Mouse (Mus musculus) ES-E14 (cell line): Measurements from ENCODE around the gene Spin2f. TPM values are rescaled to one million over a fixed set of nuclear protein-coding genes. Genes with fewer than 3 reads are reported as not detected.
"Not testable (repeated sequence)": the region's sequence is repeated elsewhere in the genome, so short reads cannot be mapped to it uniquely, and the experiment has no call there.

Source experiments
- DNase-seq: peaks from one replicate; pipeline ENCODE4 v3.0.0-alpha.2; 2013; ENCODE audit warnings: low read depth, low spot score
- H3K27ac ChIP-seq: 2 replicates; pipeline ENCODE4 v1.5.1; 2012; ENCODE audit warnings: low read depth, mild to moderate bottlenecking, low read length, moderate library complexity, mixed read lengths; ENCODE audit not compliant: poor library complexity, insufficient read depth, severe bottlenecking
- H3K36me3 ChIP-seq: 2 replicates; pipeline ENCODE4 v1.6.1; 2012; ENCODE audit warnings: mild to moderate bottlenecking, low read length, moderate library complexity, mixed read lengths; ENCODE audit not compliant: control insufficient read depth, poor library complexity, insufficient read depth, severe bottlenecking
- H3K4me1 ChIP-seq, 2 experiments: fragments of 150-350 bp in 1 of 2; sonication (generic) in 1 of 2; 2 replicates each; pipeline ENCODE4 v1.6.1; 2012; ENCODE audit warnings: low read length in 2 of 2, mild to moderate bottlenecking in 1 of 2, mixed read lengths in 1 of 2; ENCODE audit not compliant: control insufficient read depth in 2 of 2, insufficient read depth in 2 of 2, poor library complexity in 1 of 2
- H3K4me3 ChIP-seq, 2 experiments: fragments of 150-350 bp in 1 of 2; sonication (generic) in 1 of 2; 2 replicates each; pipeline ENCODE4 v1.5.1; 2012; ENCODE audit warnings: low read length in 2 of 2, low read depth in 1 of 2, mild to moderate bottlenecking in 1 of 2, mixed read lengths in 1 of 2; ENCODE audit not compliant: insufficient read depth in 1 of 2, poor library complexity in 1 of 2, severe bottlenecking in 1 of 2
- H3K9ac ChIP-seq: 2 replicates; pipeline ENCODE4 v1.6.1; 2012; ENCODE audit warnings: low read depth, mild to moderate bottlenecking, low read length, mixed read lengths; ENCODE audit not compliant: poor library complexity, insufficient read depth, severe bottlenecking
- H3K9me3 ChIP-seq: fragments of 150-350 bp; sonication (generic); 2 replicates; pipeline ENCODE4 v1.6.1; 2012; ENCODE audit warnings: low read depth, mild to moderate bottlenecking, low read length; ENCODE audit not compliant: control insufficient read depth, insufficient read depth
- in situ Hi-C, 2 experiments: fragments of 600-800 bp; cut with MboI; formaldehyde crosslinking; loops; one replicate each; pipeline ENCODE4 v1.15.1; 2025; ENCODE audit warnings: low sequenced_read_pairs in 2 of 2, inconsistent platforms in 1 of 2; ENCODE audit not compliant: unreplicated experiment in 2 of 2
- total RNA-seq: library from RNA; depleted of rRNA; stranded (reverse); fragments of 300-350 nt; gene quantifications from 2 replicates; pipeline ENCODE4 v1.2.3, GENCODE M21; 2012; rRNA removed

Gene Spin2f
- not detected in 2 replicates for total RNA-seq

DNA sequence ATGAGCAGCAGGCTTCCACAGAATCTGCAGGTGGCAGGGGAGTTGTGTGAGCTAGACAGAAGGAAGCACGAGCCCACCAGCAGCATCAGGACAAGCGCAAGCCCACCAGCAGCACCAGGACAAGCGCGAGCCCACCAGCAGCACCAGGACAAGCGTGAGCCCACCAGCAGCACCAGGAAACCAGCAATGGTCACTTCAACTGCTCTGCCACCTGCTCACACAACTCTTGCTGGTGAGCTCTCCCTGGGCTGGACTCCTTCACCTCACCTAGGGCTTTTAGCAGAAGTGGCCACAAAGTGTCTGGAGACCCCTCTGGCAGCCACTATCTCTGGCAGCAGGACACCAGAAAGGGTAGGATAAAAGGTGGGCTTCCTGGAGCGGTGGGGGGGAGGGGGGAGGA is at the start of gene Spin2f:
Gene Spin2f, plus strand, starts transcription at position 301 of the 400 bp plus-strand sequence.
- H3K9ac ChIP-seq, DNase-seq, H3K36me3 ChIP-seq, H3K27ac ChIP-seq, H3K4me1 ChIP-seq, H3K9me3 ChIP-seq, in situ Hi-C loops, H3K4me3 ChIP-seq: not testable (repeated sequence)

DNA sequence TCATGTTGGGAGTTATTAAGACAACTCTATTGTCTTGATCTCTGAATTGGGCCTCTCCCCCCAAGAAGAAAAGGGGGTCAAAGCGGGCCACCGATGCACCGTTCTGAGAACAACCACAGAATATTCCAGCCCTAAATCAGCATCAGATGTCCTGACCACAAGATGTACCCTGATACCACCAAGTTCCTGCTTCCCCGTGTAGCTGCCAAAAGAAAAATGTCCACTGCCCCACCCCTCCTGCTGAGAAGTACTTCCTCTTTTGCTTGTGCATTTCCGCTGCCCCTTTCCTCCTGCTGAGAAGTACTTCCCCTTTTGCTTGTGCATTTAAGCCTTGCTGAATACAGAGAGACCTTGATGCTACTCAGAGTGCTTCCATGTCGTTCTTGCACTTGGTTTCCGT is 41.6 kb upstream of the Spin2f start:
- H3K9ac ChIP-seq, H3K27ac ChIP-seq, H3K4me3 ChIP-seq, H3K9me3 ChIP-seq, H3K4me1 ChIP-seq, H3K36me3 ChIP-seq, in situ Hi-C loops, DNase-seq: not testable (repeated sequence)

DNA sequence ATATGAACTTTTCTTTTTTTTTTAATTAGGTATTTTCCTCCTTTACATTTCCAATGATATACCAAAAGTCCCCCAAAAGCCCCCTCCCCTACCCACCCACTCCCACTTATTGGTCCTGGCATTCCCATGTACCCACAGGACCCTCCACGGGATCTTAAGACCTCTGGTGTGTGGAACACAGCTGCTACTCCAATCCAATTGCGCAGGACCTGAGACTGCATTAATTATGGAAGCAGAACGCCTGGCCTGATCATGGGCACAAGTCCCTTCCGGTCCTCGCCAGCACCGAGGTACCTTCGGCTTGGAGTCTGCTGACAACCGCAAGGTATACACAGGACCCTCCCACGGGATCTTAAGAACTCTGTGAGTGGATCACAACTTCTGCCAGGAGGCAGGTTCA is 30.2 kb upstream of the Spin2f start:
- DNase-seq, H3K36me3 ChIP-seq, H3K9ac ChIP-seq, in situ Hi-C loops, H3K27ac ChIP-seq, H3K4me1 ChIP-seq, H3K4me3 ChIP-seq: not testable (repeated sequence)
- peaks cover 14% of the 10 kb centered on the region for H3K9me3 ChIP-seq

DNA sequence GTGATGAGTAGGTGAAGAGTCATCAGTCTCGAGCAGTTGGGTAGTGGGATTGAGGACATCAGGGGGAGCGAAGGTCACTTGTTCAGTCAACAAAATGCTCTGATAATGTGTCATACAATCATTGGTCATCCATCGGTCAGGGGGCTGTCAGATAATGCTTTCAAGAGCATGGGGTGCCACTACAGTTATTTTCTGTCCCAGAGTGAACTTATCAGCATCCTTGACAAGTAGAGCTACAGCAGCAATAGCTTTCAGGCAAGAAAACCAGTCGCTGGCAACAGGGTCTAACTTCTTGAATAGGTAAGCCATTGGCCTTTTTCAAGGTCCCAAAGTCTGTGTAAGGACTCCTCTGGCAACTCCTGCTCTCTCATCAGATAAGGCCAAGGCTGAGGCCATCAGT is 18.6 kb upstream of the Spin2f start:
- H3K4me1 ChIP-seq, DNase-seq, H3K36me3 ChIP-seq, in situ Hi-C loops, H3K9me3 ChIP-seq, H3K9ac ChIP-seq, H3K27ac ChIP-seq, H3K4me3 ChIP-seq: not testable (repeated sequence)

DNA sequence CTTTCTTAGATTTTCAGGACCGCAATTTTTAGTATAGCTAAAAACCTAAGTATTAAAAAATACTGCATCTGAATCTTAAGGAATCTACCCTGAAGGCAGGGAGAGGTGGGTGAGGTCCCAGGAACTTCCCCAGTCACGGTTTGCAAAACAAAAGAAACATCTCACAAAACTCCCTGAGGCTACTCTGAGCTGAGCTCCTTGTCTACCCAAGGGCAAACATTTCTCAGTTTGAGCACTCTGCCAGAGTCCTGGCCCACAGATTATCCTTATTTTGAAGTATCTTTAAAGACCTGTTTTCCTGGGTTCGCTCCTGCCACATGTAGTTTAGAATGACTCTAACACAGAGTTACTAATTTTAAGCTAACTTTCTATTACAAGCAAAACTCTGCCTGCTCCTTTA is 11.9 kb upstream of the Spin2f start:
- H3K9me3 ChIP-seq, H3K4me3 ChIP-seq, H3K27ac ChIP-seq, H3K36me3 ChIP-seq, H3K9ac ChIP-seq, DNase-seq, H3K4me1 ChIP-seq, in situ Hi-C loops: not testable (repeated sequence)

Other genes starting within 250 kb of the Spin2f start
- not detected in 2 replicates for gene Btbd35f29, start 136.2 kb upstream of the Spin2f start, total RNA-seq
- gene Btbd35f26, start 82.6 kb downstream of the Spin2f start, total RNA-seq, result not detected in 2 replicates
- not detected in 2 replicates for gene Btbd35f19, start 130.0 kb downstream of the Spin2f start, total RNA-seq